Mouse (Mus musculus): ENCODE results near the gene Gm8994.

Gene Gm8994

DNA sequence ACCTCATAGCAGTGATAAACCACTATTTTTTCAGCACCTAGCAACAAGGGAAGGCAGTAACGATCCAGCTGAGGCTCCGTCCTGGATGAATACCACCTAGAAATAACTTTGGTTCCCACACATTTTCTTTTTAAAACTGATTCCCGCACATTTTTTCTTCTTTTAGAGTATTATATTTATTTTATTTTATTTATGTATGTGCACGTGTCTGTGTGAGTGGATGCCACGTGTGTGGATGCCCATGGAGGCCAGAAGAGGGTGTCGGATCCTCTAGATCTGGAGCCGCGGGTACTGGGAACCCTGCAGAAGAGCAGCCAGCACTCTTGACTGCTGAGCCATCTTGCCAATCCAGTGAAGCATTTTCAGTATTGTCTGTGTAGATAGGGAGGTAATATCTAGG is 36.0 kb downstream of the Gm8994 start:
- no peak for DNase-seq (ENCODE audit: low spot score in 2 of 2)

DNA sequence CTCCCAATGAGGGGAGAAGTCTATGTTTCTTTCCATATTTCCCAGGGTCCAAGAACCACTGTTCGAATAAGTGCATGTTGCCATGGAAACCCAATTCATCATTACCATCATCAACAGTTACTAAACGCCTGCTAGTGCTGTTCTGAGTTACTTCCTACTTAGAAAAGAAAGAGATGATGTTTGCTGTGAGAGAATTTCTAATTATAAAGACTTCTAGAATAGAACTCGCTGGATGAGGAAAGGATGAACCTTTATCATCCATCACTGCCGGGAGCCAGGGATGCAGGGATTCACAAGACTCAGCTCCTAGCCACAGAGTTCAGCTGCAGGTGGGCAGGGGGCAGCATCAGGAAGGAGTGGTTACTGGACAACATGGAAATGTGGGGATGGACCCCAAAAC is 36.7 kb downstream of the Gm8994 start:
- DNase-seq (ENCODE audit: low spot score in 2 of 2), result no peak

DNA sequence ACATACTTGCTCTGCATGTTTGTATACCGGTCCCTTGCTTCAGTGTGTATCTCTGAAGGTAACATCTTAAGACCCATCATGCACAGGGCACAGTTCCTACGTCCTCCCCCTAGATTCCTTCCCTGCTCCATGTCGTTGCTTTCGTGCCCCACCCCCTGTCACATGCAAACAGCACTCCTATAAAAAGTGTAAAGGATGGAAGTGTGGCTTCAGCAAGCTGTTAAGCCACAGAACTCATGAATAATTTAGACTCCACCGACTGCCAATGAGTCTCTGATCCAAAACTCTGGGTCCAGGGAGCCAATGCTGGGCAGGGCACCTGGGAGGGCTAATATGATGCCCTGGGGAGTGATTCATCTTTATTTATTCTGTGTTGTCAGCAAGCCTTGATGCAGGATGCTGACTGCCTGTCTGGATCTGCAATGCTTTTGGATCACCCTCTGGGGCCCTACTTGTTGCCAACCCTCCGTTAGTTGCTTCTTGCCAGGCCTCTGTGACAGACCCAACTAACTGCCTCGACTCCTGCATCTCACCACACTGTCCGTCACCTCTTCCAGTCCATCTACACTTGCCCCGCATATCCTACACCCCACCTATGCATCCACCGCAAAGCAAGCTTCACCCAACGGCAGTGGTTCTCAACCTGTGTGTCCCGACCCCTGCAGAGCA is 37.2 kb downstream of the Gm8994 start:
- no peak for DNase-seq (ENCODE audit: low spot score in 2 of 2)

DNA sequence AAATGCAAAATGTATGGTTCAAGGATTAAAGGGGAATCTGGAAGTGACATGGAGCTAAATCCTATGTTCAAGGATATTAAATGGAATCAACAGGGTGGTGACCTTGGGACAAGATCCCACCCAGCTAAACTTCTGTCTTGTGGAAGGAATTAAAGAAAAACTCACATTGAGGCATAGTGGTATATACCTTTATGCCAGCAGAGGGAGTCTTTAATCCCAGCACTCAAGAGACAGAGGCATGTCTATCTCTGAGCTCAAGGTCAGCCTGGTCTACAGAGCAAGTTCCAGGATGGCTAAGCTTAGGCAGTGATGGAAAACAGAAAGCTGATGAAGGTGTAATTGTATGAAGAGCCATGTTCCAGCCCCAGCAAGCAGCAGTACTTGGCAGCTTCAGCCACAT is 48.8 kb downstream of the Gm8994 start:
- DNase-seq (ENCODE audit: low spot score in 2 of 2), result no peak

Measured in spleen, postnatal 36 days (tissue).